Mouse (Mus musculus) adrenal gland, postnatal 10 days (tissue): Measurements from ENCODE around the gene Amotl1. TPM values are rescaled to one million over a fixed set of nuclear protein-coding genes. Genes with fewer than 3 reads are reported as not detected.
"Not testable (repeated sequence)": the region's sequence is repeated elsewhere in the genome, so short reads cannot be mapped to it uniquely, and the experiment has no call there.

ENCODE experiments used
- DNase-seq: peaks from one replicate; pipeline ENCODE4 v3.0.0; 2021; ENCODE audit warnings: mixed read lengths
- total RNA-seq, 2 experiments: library from RNA; stranded (reverse); gene quantifications; 2 replicates each; pipeline ENCODE4 v1.2.3; 2021

The Amotl1 gene
- total RNA-seq, 2 experiments from 2014 or later, result 40.7 to 60.7 TPM

- DNase-seq, result no peak
Observed at GRCm38 (mm10) chr9:14603475-14603874, 41.4 kb downstream of the Amotl1 start.

- no peak for DNase-seq
Observed at GRCm38 (mm10) chr9:14599799-14600198, 45.1 kb downstream of the Amotl1 start.

GRCm38 (mm10) chr9:14598157-14598556 is 46.7 kb downstream of the Amotl1 start:
- DNase-seq, result no peak

- DNase-seq, result no peak
Observed at GRCm38 (mm10) chr9:14597429-14597828, 47.4 kb downstream of the Amotl1 start.

- DNase-seq, result no peak
Observed at GRCm38 (mm10) chr9:14596858-14597257, 48.0 kb downstream of the Amotl1 start.

GRCm38 (mm10) chr9:14596427-14596826 is 48.4 kb downstream of the Amotl1 start:
- DNase-seq, result no peak

GRCm38 (mm10) chr9:14595893-14596292 is 49.0 kb downstream of the Amotl1 start:
- DNase-seq, result no peak

- no peak for DNase-seq
Observed at GRCm38 (mm10) chr9:14593880-14594279, 51.0 kb downstream of the Amotl1 start.

GRCm38 (mm10) chr9:14590666-14591065 is 54.2 kb downstream of the Amotl1 start:
- no peak for DNase-seq

- DNase-seq, result no peak
Observed at GRCm38 (mm10) chr9:14588690-14589089, 56.2 kb downstream of the Amotl1 start.

GRCm38 (mm10) chr9:14585702-14586101 is 59.2 kb downstream of the Amotl1 start:
- DNase-seq, result no peak

- DNase-seq, result no peak
Observed at GRCm38 (mm10) chr9:14578960-14579359, 65.9 kb downstream of the Amotl1 start.

GRCm38 (mm10) chr9:14576359-14576758 is 68.5 kb downstream of the Amotl1 start:
- DNase-seq, result not testable (repeated sequence)

GRCm38 (mm10) chr9:14574760-14575399 is 70.0 kb downstream of the Amotl1 start:
- DNase-seq, result no peak

GRCm38 (mm10) chr9:14569175-14569975 is 75.5 kb downstream of the Amotl1 start:
- DNase-seq, result no peak

- DNase-seq, result no peak
Observed at GRCm38 (mm10) chr9:14568487-14568886, 76.4 kb downstream of the Amotl1 start.

- DNase-seq, result no peak
Observed at GRCm38 (mm10) chr9:14564486-14564885, 80.4 kb downstream of the Amotl1 start.

- DNase-seq, result no peak
Observed at GRCm38 (mm10) chr9:14563351-14563750, 81.5 kb downstream of the Amotl1 start.

- no peak for DNase-seq
Observed at GRCm38 (mm10) chr9:14560545-14560944, 84.3 kb downstream of the Amotl1 start.

- DNase-seq, result no peak
Observed at GRCm38 (mm10) chr9:14559996-14560395, 84.9 kb downstream of the Amotl1 start.

- no peak for DNase-seq
Observed at GRCm38 (mm10) chr9:14559430-14559829, 85.4 kb downstream of the Amotl1 start.

- DNase-seq, result no peak
Observed at GRCm38 (mm10) chr9:14558332-14558731, 86.5 kb downstream of the Amotl1 start.

GRCm38 (mm10) chr9:14548366-14548761 is 96.5 kb downstream of the Amotl1 start:
- no peak for DNase-seq
